Mouse (Mus musculus) megakaryocyte, embryonic 14.5 days (primary cell): ENCODE data around the gene Negr1. TPM values are rescaled to one million over a fixed set of nuclear protein-coding genes. Genes with fewer than 3 reads are reported as not detected.

ENCODE experiments used
- H3K27me3 ChIP-seq: replicated peaks from 2 replicates; pipeline ENCODE3; 2012; ENCODE audit warnings: inconsistent platforms
- H3K36me3 ChIP-seq: replicated peaks from 2 replicates; pipeline ENCODE3; 2012; ENCODE audit warnings: low read length, inconsistent platforms, mixed read lengths
- H3K4me1 ChIP-seq: 2 replicates; pipeline ENCODE4 v1.6.1; 2012; ENCODE audit warnings: inconsistent platforms
- H3K4me3 ChIP-seq: replicated peaks from 2 replicates; pipeline ENCODE3; 2012; ENCODE audit warnings: moderate library complexity, mild to moderate bottlenecking, inconsistent platforms
- H3K9me3 ChIP-seq: 2 replicates; pipeline ENCODE4 v1.6.1; 2012; ENCODE audit warnings: inconsistent platforms
- FLI1 ChIP-seq: IDR thresholded peaks from 2 replicates; pipeline ENCODE4 v1.6.1; 2012; ENCODE audit warnings: low read length, inconsistent platforms, mixed read lengths
- GATA1 ChIP-seq: IDR thresholded peaks from 3 replicates; pipeline ENCODE4 v1.6.1; 2012; ENCODE audit warnings: mixed read lengths, low read length, inconsistent platforms, borderline replicate concordance
- polyA plus RNA-seq: library from polyadenylated mRNA; stranded (reverse); fragments of >175 nt; gene quantifications from 2 replicates; pipeline ENCODE4 v1.2.3, GENCODE M21; 2012; ENCODE audit warnings: low replicate concordance; ENCODE audit not compliant: insufficient read depth

The Negr1 gene
- polyA plus RNA-seq, 1 experiment: not detected

- Histone ChIP-seq H3K4me1 (no peaks in the 10 kb centered on the region), H3K27me3 (no peaks in the 10 kb centered on the region), H3K9me3 (no peaks in the 10 kb centered on the region; the same call in 1 of the 2 replicates), H3K4me3 (no peak overlapping the region), H3K36me3 (no peaks in the 10 kb centered on the region)
- TF ChIP-seq FLI1 (no peak), GATA1 (no peak)
Measured at GRCm38 (mm10) chr3:156833920-156834319, 272.3 kb downstream of the Negr1 start.

- H3K9me3 ChIP-seq: no peaks in the 10 kb centered on the region; the same call in 1 of the 2 replicates
- TF ChIP-seq GATA1 (no peak), FLI1 (no peak)
- H3K4me3 ChIP-seq: no peak overlapping the region
- no peaks in the 10 kb centered on the region for H3K4me1 ChIP-seq
- H3K27me3 ChIP-seq: no peaks in the 10 kb centered on the region
- no peaks in the 10 kb centered on the region for H3K36me3 ChIP-seq
Measured at GRCm38 (mm10) chr3:156838550-156838949, 277.0 kb downstream of the Negr1 start.

- no peaks in the 10 kb centered on the region for H3K27me3 ChIP-seq
- H3K4me1 ChIP-seq: no peaks in the 10 kb centered on the region
- H3K4me3 ChIP-seq: no peak overlapping the region
- no peak for TF ChIP-seq FLI1
- TF ChIP-seq GATA1: no peak
- H3K9me3 ChIP-seq: peaks cover 5% of the 10 kb centered on the region; the same call in 1 of the 2 replicates
- no peaks in the 10 kb centered on the region for H3K36me3 ChIP-seq
Measured at GRCm38 (mm10) chr3:156848385-156848784, 286.8 kb downstream of the Negr1 start.

DNA sequence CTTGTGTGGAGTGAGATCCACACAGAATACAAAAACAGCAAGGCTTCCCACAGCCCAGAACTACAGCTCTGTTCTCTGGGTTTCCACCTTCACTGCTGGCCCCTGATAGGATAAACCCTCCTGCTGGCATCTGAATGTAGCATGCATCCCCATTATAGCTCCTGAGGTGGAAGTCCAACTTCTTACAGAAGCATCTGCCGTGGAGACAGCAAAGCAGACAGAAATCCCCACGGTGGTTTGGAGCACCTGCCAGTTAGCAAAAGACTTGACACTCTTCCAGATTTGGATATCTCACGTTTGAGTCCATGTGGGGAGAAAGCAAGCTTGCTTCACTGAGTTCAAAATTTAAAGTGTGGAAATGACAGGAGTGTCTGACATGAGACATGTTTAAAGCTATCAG, 290.3 kb downstream of the Negr1 start:
- Histone ChIP-seq H3K27me3 (no peaks in the 10 kb centered on the region), H3K9me3 (peaks cover 5% of the 10 kb centered on the region; the same call in 1 of the 2 replicates), H3K4me1 (no peaks in the 10 kb centered on the region), H3K36me3 (no peaks in the 10 kb centered on the region), H3K4me3 (no peak overlapping the region)
- TF ChIP-seq FLI1 (no peak), GATA1 (no peak)

GRCm38 (mm10) chr3:156870239-156870921, 308.8 kb downstream of the Negr1 start:
- Histone ChIP-seq H3K36me3 (no peaks in the 10 kb centered on the region), H3K9me3 (peaks cover 8% of the 10 kb centered on the region; the same call in 1 of the 2 replicates), H3K4me1 (no peaks in the 10 kb centered on the region), H3K4me3 (no peak overlapping the region), H3K27me3 (no peaks in the 10 kb centered on the region)
- TF ChIP-seq GATA1 (no peak), FLI1 (no peak)

DNA sequence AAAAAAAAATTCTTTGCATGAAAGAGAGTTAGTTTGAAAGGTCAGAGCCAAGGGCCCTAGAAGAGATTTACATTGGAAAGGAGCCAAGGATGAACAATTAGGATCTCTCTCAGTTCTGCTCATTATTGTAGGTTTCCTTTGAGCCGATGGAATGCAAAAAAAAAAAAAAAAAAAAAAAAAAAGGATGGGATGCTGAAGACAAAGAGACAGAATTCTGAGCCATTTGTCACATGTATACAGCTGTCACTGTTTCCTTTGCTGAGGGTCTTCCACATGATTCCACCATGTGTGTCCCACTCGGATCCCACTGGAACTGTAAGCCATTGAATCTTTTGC, 309.3 kb downstream of the Negr1 start:
- Histone ChIP-seq H3K4me1 (no peaks in the 10 kb centered on the region), H3K9me3 (peaks cover 8% of the 10 kb centered on the region; the same call in 1 of the 2 replicates), H3K36me3 (no peaks in the 10 kb centered on the region), H3K27me3 (no peaks in the 10 kb centered on the region), H3K4me3 (no peak overlapping the region)
- TF ChIP-seq FLI1: no peak
- TF ChIP-seq GATA1: no peak

DNA sequence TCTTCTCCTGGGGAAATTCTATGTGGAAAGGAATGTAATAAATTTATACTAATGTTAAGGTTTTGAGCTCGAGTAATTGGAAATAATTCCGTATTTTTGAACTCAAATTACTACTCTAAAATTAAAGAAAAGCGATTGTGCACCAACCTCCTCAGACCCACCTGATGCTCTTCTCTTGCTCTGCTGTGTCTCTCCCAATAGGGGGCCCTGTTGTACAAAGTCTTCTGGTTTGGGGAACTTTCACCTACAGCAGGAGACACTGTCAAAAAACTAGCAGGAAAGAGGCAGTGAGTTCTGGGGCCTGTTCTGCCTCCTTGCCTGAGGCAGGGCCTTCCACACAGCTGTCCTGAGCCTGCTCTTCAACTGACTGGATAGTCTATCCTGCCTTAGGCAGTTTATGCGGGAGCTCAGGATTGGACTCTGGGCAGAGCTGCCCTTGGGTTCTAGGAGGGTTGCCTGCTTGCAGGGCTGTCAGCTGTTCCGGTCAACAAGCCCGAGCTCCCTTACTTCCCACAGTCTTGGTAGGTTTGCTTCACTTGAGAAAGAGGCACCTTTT, 310.1 kb downstream of the Negr1 start:
- Histone ChIP-seq H3K27me3 (no peaks in the 10 kb centered on the region), H3K36me3 (no peaks in the 10 kb centered on the region), H3K4me1 (no peaks in the 10 kb centered on the region), H3K4me3 (no peak overlapping the region), H3K9me3 (peaks cover 8% of the 10 kb centered on the region; the same call in 1 of the 2 replicates)
- no peak for TF ChIP-seq GATA1
- no peak for TF ChIP-seq FLI1

GRCm38 (mm10) chr3:156876551-156876950, 315.0 kb downstream of the Negr1 start:
- H3K27me3 ChIP-seq: no peaks in the 10 kb centered on the region

GRCm38 (mm10) chr3:156882129-156882528, 320.5 kb downstream of the Negr1 start:
- Histone ChIP-seq H3K9me3 (peaks cover 5% of the 10 kb centered on the region; the same call in 1 of the 2 replicates), H3K4me1 (no peaks in the 10 kb centered on the region), H3K36me3 (no peaks in the 10 kb centered on the region), H3K4me3 (no peak overlapping the region), H3K27me3 (no peaks in the 10 kb centered on the region)
- TF ChIP-seq GATA1 (no peak), FLI1 (no peak)

More at GRCm38 (mm10) chr3:156876551-156876950, 315.0 kb downstream of the Negr1 start:
- Histone ChIP-seq H3K4me3 (no peak overlapping the region), H3K4me1 (no peaks in the 10 kb centered on the region), H3K9me3 (peaks cover 13% of the 10 kb centered on the region; the same call in 1 of the 2 replicates), H3K36me3 (no peaks in the 10 kb centered on the region)
- TF ChIP-seq FLI1 (no peak), GATA1 (no peak)

- Histone ChIP-seq H3K27me3 (no peaks in the 10 kb centered on the region), H3K9me3 (peaks cover under 1% of the 10 kb centered on the region; the same call in 1 of the 2 replicates), H3K4me3 (no peak overlapping the region), H3K36me3 (no peaks in the 10 kb centered on the region), H3K4me1 (no peaks in the 10 kb centered on the region)
- TF ChIP-seq GATA1 (no peak), FLI1 (no peak)
Measured at GRCm38 (mm10) chr3:156883873-156884272, 322.3 kb downstream of the Negr1 start.
